Mouse (Mus musculus): ENCODE results near the gene Gm21721.
"Not testable (repeated sequence)": the region's sequence is repeated elsewhere in the genome, so short reads cannot be mapped to it uniquely, and the experiment has no call there.

Gm21721 gene

GRCm38 (mm10) chrY:9202090-9202489 lies at the start of gene Gm21721:
Gm21721 (minus strand) TSS chrY:9202190.
- in situ Hi-C loops (cut with MboI; ENCODE audit: low sequenced_read_pairs) = not testable (repeated sequence)

Measured in CH12F3 (cell line).